Mouse (Mus musculus) CH12.LX (cell line): ENCODE measurements at regions not wholly inside any gene's neighbourhood (a gene's known extent, or its start where the extent isn't known, plus 50 kb on each side); places are given as distances from the start of the nearest gene placed in this dataset.

ENCODE experiments used
- DNase-seq: peaks from one replicate; pipeline ENCODE4 v3.0.0-alpha.2; 2013; ENCODE audit errors: extremely low read depth
- H3K27ac ChIP-seq: 2 replicates; pipeline ENCODE4 v1.5.1; 2012; ENCODE audit warnings: low read depth, mild to moderate bottlenecking, control low read depth, moderate library complexity; ENCODE audit not compliant: insufficient read depth
- H3K27me3 ChIP-seq: replicated peaks from 2 replicates; pipeline ENCODE3; 2012; ENCODE audit warnings: inconsistent platforms
- H3K36me3 ChIP-seq, 2 experiments: replicated peaks in 1 of 2; 2 replicates each; pipeline versions ENCODE3 to v1.6.1; 2012; ENCODE audit warnings: inconsistent platforms in 1 of 2, low read length in 1 of 2, mild to moderate bottlenecking in 1 of 2, mixed read lengths in 1 of 2, moderate library complexity in 1 of 2; ENCODE audit not compliant: control insufficient read depth in 1 of 2, insufficient read depth in 1 of 2
- H3K4me1 ChIP-seq, 2 experiments: 2 replicates each; pipeline ENCODE4 v1.6.1; 2012; ENCODE audit warnings: inconsistent platforms in 1 of 2, moderate library complexity in 1 of 2; ENCODE audit not compliant: insufficient read depth in 2 of 2, control insufficient read depth in 1 of 2
- H3K4me2 ChIP-seq: 2 replicates; pipeline ENCODE4 v1.6.1; 2012; ENCODE audit warnings: low read depth, mild to moderate bottlenecking, control low read depth; ENCODE audit not compliant: poor library complexity, insufficient read depth, severe bottlenecking
- H3K4me3 ChIP-seq, 3 experiments: fragments of 150-350 bp in 1 of 3; sonication (generic) in 1 of 3; replicated peaks in 1 of 3; 2 replicates each; pipeline versions ENCODE3 to v1.5.1; 2011 to 2012; ENCODE audit warnings: low read depth in 2 of 3, low read length in 2 of 3, mild to moderate bottlenecking in 2 of 3, moderate library complexity in 2 of 3, control low read depth in 1 of 3, improper control_type of control experiment in 1 of 3, inconsistent platforms in 1 of 3, mixed read lengths in 1 of 3; ENCODE audit not compliant: poor library complexity in 1 of 3
- H3K79me2 ChIP-seq: replicated peaks from 2 replicates; pipeline ENCODE4 v1.6.1; 2012; ENCODE audit warnings: mild to moderate bottlenecking, moderate library complexity; ENCODE audit not compliant: control insufficient read depth, poor library complexity, insufficient read depth, severe bottlenecking; ENCODE audit errors: extremely low read depth
- H3K9ac ChIP-seq: 2 replicates; pipeline ENCODE4 v1.6.1; 2012; ENCODE audit warnings: low read depth, mild to moderate bottlenecking, control low read depth, moderate library complexity; ENCODE audit not compliant: insufficient read depth
- H3K9me3 ChIP-seq: replicated peaks from 2 replicates; pipeline ENCODE3; 2012; ENCODE audit warnings: low read length, inconsistent platforms, mixed read lengths
- BHLHE40 ChIP-seq: IDR thresholded peaks from 2 replicates; pipeline ENCODE4 v1.6.1; 2011; ENCODE audit warnings: mild to moderate bottlenecking, low read depth, low read length, improper control_type of control experiment
- CHD1 ChIP-seq: IDR thresholded peaks from 2 replicates; pipeline ENCODE4 v1.6.1; 2012; ENCODE audit warnings: low read depth, low read length, improper control_type of control experiment, inconsistent platforms
- CHD2 ChIP-seq: IDR thresholded peaks from 2 replicates; pipeline ENCODE4 v1.6.1; 2011; ENCODE audit warnings: low read length, improper control_type of control experiment
- CTCF ChIP-seq, 2 experiments: IDR thresholded peaks in 1 of 2; conservative IDR thresholded peaks in 1 of 2; 2 replicates each; pipeline ENCODE4 v1.5.1; 2011 to 2012; ENCODE audit warnings: low read depth in 2 of 2, low read length in 2 of 2, improper control_type of control experiment in 1 of 2, inconsistent platforms in 1 of 2, mild to moderate bottlenecking in 1 of 2, moderate library complexity in 1 of 2
- E2F4 ChIP-seq: IDR thresholded peaks from 2 replicates; pipeline ENCODE4 v1.6.1; 2011; ENCODE audit warnings: low read depth, low read length, improper control_type of control experiment; ENCODE audit not compliant: insufficient replicate concordance
- EP300 ChIP-seq: IDR thresholded peaks from 2 replicates; pipeline ENCODE4 v1.6.1; 2011; ENCODE audit warnings: low read length, improper control_type of control experiment
- HCFC1 ChIP-seq: IDR thresholded peaks from 2 replicates; pipeline ENCODE4 v1.6.1; 2012; ENCODE audit warnings: low read depth, mild to moderate bottlenecking, inconsistent platforms, low read length, improper control_type of control experiment
- MAZ ChIP-seq: IDR thresholded peaks from 2 replicates; pipeline ENCODE4 v1.6.1; 2012; ENCODE audit warnings: low read depth, mild to moderate bottlenecking, inconsistent platforms, low read length, improper control_type of control experiment, moderate library complexity
- MEF2A ChIP-seq: IDR thresholded peaks from 2 replicates; pipeline ENCODE4 v1.6.1; 2014; ENCODE audit warnings: low read depth, mild to moderate bottlenecking, inconsistent platforms, low read length, improper control_type of control experiment, borderline replicate concordance
- MYC ChIP-seq: IDR thresholded peaks from 2 replicates; pipeline ENCODE4 v1.6.1; 2011; ENCODE audit warnings: low read depth, mild to moderate bottlenecking, improper control_type of control experiment, low read length
- NRF1 ChIP-seq: IDR thresholded peaks from 2 replicates; pipeline ENCODE4 v1.6.1; 2014; ENCODE audit warnings: low read depth, mild to moderate bottlenecking, inconsistent platforms, low read length, improper control_type of control experiment, moderate library complexity
- PAX5 ChIP-seq: IDR thresholded peaks from 2 replicates; pipeline ENCODE4 v1.6.1; 2012; ENCODE audit warnings: low read length, inconsistent platforms, mixed read lengths
- POLR2AphosphoS2 ChIP-seq: IDR thresholded peaks from 2 replicates; pipeline ENCODE4 v1.6.1; 2011; ENCODE audit warnings: low read depth, low read length, improper control_type of control experiment
- RAD21 ChIP-seq: IDR thresholded peaks from 2 replicates; pipeline ENCODE4 v1.6.1; 2011; ENCODE audit warnings: low read depth, mild to moderate bottlenecking, low read length, improper control_type of control experiment, moderate library complexity
- RCOR1 ChIP-seq: conservative IDR thresholded peaks from 2 replicates; pipeline ENCODE4 v1.6.1; 2012; ENCODE audit warnings: low read depth, mild to moderate bottlenecking, inconsistent platforms, low read length, improper control_type of control experiment
- SIN3A ChIP-seq: IDR thresholded peaks from 2 replicates; pipeline ENCODE4 v1.6.1; 2012; ENCODE audit warnings: low read length, improper control_type of control experiment, inconsistent platforms
- SMC3 ChIP-seq: IDR thresholded peaks from 2 replicates; pipeline ENCODE4 v1.6.1; 2011; ENCODE audit warnings: low read depth, low read length, improper control_type of control experiment
- USF1 ChIP-seq: IDR thresholded peaks from 2 replicates; pipeline ENCODE4 v1.6.1; 2014; ENCODE audit warnings: low read depth, mild to moderate bottlenecking, inconsistent platforms, low read length, improper control_type of control experiment
- ZC3H11A ChIP-seq: IDR thresholded peaks from 2 replicates; pipeline ENCODE4 v1.6.1; 2012; ENCODE audit warnings: low read depth, mild to moderate bottlenecking, inconsistent platforms, low read length, improper control_type of control experiment
- ZNF384 ChIP-seq: IDR thresholded peaks from 2 replicates; pipeline ENCODE4 v1.6.1; 2012; ENCODE audit warnings: low read depth, low read length, improper control_type of control experiment, inconsistent platforms
- dilution Hi-C: fragments of 300-500 bp; cut with MboI; formaldehyde crosslinking; loops from 2 replicates; pipeline ENCODE4 v1.14.3; 2020; ENCODE audit warnings: low sequenced_read_pairs; ENCODE audit not compliant: extremely low pct_unique_long_range_greater_than_20kb, extremely low pct_ligation_motif_present
- in situ Hi-C: fragments of 300-500 bp; cut with MboI; formaldehyde crosslinking; loops from 3 replicates; pipeline ENCODE4 v1.14.3; 2019; ENCODE audit warnings: low sequenced_read_pairs, low pct_ligation_motif_present, low pct_unique_long_range_greater_than_20kb, mixed read lengths

DNA sequence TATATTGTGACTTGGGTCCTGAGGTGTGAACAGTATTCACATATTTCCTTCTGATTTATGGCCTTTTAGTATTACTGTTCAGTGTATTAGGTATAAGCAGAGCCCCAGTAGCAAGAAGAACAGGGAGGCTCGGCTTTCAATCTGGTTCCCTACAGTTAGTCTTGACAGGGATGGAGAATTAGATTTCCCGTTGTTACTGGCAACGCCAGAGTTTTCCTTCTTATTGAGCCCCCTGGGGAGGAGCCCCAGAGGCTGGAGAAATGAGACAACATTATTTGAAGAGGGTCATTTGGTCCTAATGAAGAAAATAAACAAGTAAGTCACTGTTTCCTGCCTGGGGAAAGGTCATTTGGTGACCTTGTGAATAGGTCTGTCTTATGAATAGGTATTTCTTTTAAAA lies 285.1 kb upstream of the Pard3b start:
- in situ Hi-C loops = no loop called here

DNA sequence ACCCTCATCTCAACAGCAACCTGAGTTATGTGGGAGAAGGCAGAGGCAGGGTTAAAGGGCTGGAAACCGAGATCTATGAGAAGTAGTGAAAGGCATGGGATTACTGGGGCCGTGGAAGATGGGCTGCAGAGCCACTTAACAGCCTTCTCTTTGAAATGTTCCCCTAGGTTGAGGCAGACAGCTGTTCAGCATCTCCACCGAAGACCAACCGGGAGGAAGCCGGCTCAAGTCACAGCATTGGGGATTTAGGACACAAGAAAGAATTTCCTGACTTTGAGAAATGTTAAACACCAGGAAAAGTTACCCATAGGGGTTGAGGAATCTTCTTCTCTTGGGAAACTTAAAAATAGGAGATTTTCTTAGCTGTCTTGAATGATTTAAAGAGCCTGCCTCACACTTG lies 283.4 kb upstream of the Pard3b start:
- in situ Hi-C loops = no loop called here
- H3K79me2 ChIP-seq = no peaks in the 10 kb centered on the region
- TF ChIP-seq E2F4 = no peak
- no peak for TF ChIP-seq MAZ
- TF ChIP-seq ZNF384 = no peak
- TF ChIP-seq PAX5 = no peak
- TF ChIP-seq BHLHE40 = no peak
- TF ChIP-seq CHD1 = no peak
- TF ChIP-seq RAD21 = no peak
- no peak for TF ChIP-seq EP300
- TF ChIP-seq POLR2AphosphoS2 = no peak
- TF ChIP-seq ZC3H11A = no peak
- no peak for TF ChIP-seq HCFC1
- TF ChIP-seq SIN3A = no peak
- TF ChIP-seq CTCF (conservative IDR thresholded peaks at IDR 0.05 in 1 of 2, IDR thresholded peaks at IDR 0.05 in 1 of 2; ENCODE audit: low read depth in 2 of 2, low read length in 2 of 2) = no peak
- TF ChIP-seq RCOR1 = no peak
- TF ChIP-seq, all 38 proteins: peak for 0
- no peak for DNase-seq
- Histone ChIP-seq H3K9me3 (no peaks in the 10 kb centered on the region), H3K36me3 (no peaks in the 10 kb centered on the region), H3K4me3 (no peak overlapping the region), H3K9ac (no peak overlapping the region), H3K27ac (no peak overlapping the region), H3K4me2 (no peak overlapping the region), H3K4me1 (peaks cover 2 to 3% of the 10 kb centered on the region in 2 experiments; a peak in 1 of 4 replicates), H3K27me3 (no peaks in the 10 kb centered on the region)
- dilution Hi-C loops = no loop called here

More for the DNA sequence above, 285.1 kb upstream of the Pard3b start:
- H3K27me3 ChIP-seq = no peaks in the 10 kb centered on the region
- no peak overlapping the region for H3K9ac ChIP-seq
- no peak overlapping the region for H3K4me2 ChIP-seq
- DNase-seq = no peak
- TF ChIP-seq CHD2 (no peak), SMC3 (no peak), NRF1 (no peak), MYC (no peak), SIN3A (no peak), MEF2A (no peak), USF1 (no peak)
- H3K9me3 ChIP-seq = no peaks in the 10 kb centered on the region
- H3K36me3 ChIP-seq = no peaks in the 10 kb centered on the region
- H3K27ac ChIP-seq = no peak overlapping the region
- no peak overlapping the region for H3K4me3 ChIP-seq
- dilution Hi-C loops = no loop called here
- H3K79me2 ChIP-seq = no peaks in the 10 kb centered on the region
- H3K4me1 ChIP-seq = peaks cover 2 to 3% of the 10 kb centered on the region in 2 experiments; a peak in 1 of 4 replicates
